Mouse (Mus musculus) layer of hippocampus, adult 18-20 months (tissue): ENCODE measurements around the gene Pim3. TPM values are rescaled to one million over a fixed set of nuclear protein-coding genes. Genes with fewer than 3 reads are reported as not detected.
A peak's percentile ranks its signal among the peaks of the same experiment; 100 is the strongest.

Experiments used
- DNase-seq, 2 experiments: peaks; one replicate each; pipeline ENCODE4 v3.0.0; 2022; ENCODE audit warnings: low spot score in 2 of 2
- total RNA-seq, 2 experiments: library from RNA; stranded (reverse); gene quantifications; 2 replicates each; pipeline ENCODE4 v1.2.3; 2021

The Pim3 gene
- total RNA-seq, 2 experiments from 2014 or later = 36.8 to 47.6 TPM

DNA sequence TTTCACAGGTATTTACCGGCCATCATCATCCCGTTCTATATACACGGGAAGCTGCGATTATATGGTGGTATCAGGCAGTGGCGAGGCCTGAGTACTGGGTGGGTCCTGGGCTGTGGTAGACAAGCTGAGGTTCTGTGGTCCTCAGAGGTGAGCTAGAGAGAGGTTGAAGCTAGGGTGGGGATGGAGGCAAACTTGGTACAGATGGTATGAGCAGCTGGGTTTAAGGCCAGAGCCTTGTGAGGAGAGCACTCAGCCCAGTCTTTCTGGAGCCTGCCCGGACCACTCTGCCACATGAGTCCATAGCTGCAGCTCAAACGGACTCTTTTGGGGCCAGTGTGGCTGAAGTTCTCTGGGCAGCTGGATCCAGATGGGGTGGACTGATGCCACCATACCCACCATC lies 4.6 kb upstream of the Pim3 start:
- no peak for DNase-seq

- no peak for DNase-seq
These were observed 3.8 kb upstream of the Pim3 start for GRCm38 (mm10) chr15:88858141-88858541.

DNA sequence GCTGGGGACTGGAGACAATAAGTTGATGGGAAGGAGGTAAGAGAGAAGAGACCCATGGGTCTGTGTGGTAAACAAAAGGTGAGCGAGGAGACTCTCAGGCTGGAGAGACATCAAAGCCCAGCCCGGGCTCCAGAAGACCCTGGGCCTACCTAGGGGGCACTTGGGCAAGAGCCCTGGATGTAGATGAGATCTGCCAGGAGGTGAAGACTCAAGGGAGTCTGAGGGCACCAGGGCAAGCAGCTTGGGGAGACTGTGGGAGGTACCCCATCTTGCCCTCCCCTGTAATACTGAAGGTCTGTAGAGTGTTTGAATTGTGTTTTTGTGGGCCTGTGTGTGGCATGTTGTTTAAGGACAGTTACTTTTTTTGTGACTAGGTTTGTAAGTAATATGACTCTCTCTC lies 3.3 kb upstream of the Pim3 start:
- DNase-seq = no peak

GRCm38 (mm10) chr15:88859206-88859970 lies 2.6 kb upstream of the Pim3 start:
- DNase-seq = no peak

DNA sequence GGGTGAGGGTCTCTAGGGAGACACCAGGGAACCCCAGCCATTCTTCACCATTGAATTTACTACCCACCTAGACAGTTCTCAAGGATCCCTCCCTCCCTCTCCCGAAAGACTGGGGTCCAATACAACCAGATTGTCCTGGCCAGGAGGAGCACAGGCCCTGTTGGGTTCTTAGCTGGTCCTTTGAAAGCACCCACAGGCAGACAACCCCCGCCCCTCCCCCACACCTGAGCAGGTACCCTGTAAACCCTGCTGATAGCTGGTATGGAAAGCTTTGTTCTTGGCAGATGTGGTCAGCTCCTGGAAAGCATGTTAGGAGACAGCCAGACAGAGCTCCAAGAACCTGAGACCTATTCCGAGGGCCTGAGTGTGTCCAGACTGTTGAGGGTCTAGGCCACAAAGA lies 1.2 kb upstream of the Pim3 start:
- no peak for DNase-seq

DNA sequence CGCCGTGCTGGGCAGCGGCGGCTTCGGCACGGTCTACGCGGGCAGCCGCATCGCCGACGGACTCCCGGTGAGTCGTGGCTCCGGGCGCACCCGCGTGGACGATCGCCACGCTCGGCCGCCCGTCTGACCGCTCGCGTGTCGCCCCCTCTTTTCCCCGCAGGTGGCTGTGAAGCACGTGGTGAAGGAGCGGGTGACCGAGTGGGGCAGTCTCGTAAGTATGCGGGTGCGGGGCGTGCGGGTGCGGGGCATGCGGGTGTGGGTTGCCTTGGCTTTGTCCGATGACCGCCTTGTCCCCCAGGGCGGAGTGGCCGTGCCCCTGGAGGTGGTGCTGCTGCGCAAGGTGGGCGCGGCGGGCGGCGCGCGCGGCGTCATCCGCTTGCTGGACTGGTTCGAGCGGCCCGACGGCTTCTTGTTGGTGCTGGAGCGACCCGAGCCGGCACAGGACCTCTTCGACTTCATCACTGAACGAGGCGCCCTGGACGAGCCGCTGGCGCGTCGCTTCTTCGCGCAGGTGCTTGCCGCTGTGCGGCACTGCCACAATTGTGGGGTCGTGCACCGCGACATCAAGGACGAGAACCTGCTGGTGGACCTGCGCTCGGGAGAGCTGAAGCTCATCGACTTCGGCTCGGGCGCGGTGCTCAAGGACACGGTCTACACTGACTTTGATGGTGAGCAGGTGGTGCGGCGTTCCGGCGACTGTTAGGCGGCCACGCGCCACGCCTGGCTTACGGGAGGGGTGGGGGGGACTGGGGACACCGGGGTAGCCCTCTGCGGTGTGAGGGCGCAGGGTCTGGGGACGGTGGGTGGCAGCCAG lies 1.1 kb downstream of the Pim3 start:
- peak in 1 of 2 experiments; percentile 66 for DNase-seq

DNA sequence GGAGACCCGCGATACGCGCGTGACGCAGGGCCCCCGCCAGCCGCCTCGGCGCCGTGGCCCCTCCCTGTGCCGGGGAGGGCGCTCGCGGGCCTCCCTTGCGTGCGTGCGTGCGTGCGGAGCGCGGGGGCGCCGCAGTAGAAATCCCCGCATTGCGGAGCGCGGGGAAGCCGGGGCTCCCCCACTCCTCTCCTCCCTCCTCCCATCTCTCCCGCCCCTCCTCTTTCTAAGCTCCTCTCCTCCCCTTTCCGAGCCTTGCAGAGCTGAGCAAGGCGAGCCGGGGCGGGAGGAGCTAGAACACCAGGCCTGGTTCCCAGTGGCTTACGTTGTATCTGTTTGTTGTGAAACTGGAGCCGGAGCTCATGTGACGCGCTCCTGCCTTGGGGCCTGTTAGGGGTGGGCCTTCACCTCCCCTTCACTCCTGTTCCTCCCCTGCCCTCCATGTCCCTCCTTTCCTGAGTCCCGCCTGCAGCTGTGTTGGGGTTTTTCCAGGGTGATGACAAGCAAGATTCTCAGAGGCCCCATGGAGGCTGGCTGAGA lies 1.8 kb downstream of the Pim3 start:
- DNase-seq = peak; percentile 84 to 94

- no peak for DNase-seq
These were observed 2.5 kb downstream of the Pim3 start for GRCm38 (mm10) chr15:88864270-88865030.

DNA sequence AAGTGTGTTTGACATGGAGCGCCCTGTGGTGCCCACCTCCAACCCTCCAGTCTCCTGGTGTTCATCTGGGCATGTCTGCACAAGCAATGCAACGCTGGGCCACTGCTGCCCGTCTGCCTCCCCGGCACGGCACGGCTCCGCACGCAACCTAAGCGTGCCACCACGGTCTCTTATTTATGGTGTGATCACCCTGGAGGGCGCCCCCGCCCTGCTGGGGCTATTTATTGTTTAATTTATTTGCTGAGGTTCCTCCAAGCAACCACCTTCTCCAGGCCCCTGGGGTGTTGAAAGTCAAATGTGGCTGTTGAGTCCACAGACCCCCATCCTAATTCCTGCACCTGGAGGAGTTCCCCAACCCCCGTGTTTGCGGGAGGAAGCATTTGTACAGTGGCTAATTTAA lies 3.1 kb downstream of the Pim3 start:
- DNase-seq = no peak

DNA sequence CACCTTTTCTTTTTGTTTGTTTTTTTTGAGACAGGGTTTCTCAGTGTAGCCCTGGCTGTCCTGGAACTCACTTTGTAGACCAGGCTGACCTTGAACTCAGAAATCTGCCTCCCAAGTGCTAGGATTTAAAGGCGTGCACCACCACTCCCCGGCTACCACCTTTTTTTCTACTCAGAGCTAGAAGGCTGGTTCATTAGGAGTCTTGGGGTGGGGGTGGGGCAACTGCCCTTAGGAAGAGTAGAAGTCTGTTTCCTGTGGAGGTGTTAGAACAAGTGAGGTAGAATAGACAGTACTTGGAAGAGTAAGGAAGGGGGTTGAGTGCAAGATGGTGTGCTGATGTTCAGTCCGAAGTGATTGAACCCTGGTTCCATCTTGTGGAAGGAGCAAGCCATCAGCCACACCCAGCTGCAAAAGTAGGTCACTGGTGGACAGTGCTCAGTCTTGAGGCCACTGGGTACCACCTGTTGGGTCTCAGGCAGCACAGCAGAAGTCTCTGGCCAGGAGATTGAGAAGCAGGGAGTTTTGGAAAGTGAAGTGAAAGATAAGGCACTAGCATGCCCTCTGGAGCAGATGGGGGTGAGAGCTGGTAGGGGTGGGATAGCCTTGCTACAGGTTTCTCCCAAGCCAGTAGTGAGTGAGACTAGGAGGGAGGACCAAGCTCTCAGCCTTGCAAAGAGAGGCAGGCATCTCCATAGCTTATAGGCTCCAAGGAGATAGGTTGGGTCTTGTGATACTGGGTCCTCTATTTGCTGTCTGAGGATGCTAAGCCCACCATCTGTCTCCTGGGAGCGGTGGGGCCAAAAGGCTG lies 4.1 kb downstream of the Pim3 start:
- no peak for DNase-seq

- DNase-seq = no peak
These were observed 5.0 kb downstream of the Pim3 start for GRCm38 (mm10) chr15:88866934-88867356.

GRCm38 (mm10) chr15:88867368-88868023 lies 5.5 kb downstream of the Pim3 start:
- DNase-seq = no peak

GRCm38 (mm10) chr15:88868024-88868742 lies 6.2 kb downstream of the Pim3 start:
- DNase-seq = no peak

- DNase-seq = no peak
These were observed 8.6 kb downstream of the Pim3 start for GRCm38 (mm10) chr15:88870418-88871185.

- no peak for DNase-seq
These were observed 12.1 kb downstream of the Pim3 start for GRCm38 (mm10) chr15:88874061-88874460.

DNA sequence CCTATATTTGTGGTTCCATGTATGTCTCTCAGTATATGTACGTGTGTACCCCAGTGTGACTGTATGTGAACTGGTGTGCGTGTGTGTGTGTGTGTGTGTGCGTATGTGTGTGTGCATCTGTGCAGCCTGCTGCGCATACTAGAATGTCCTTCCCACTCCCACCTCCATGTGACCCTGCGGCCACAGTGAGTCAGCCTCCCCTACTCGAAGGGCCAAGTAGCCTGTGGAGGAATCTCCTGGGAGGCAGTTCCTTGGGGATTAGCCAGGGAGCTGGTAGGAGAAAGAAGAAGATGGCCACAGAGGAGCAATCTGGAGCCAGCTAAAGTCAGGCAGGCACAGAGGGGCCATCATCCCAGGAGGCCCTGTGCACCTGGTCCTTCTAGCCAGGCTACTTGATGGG lies 12.5 kb downstream of the Pim3 start:
- DNase-seq = no peak

DNA sequence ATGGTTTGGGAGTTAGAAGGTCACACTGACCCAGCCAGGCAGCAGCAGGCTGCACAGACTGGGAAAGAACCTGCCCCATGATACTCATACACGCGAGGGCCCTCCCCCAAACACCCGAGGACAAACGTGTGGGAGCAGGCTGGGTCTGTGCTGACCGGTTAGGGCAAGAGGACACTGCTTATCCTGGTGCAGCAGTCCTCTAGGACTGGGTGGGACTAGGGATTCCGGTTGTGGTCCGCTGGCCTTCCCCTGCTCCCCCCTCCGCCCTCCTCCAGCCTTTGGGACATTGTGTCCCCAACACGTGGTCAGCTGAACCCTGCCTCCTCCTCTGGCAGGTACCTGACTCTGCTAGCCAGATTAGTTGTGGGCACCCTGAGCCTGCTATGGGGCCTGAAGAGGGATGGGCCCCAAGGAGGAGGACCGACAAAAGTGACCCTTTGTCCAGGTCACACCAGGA lies 13.7 kb downstream of the Pim3 start:
- DNase-seq = no peak

- DNase-seq = peak; percentile 39 to 77
These were observed 14.4 kb downstream of the Pim3 start for GRCm38 (mm10) chr15:88876155-88877020.
